Mouse (Mus musculus) fibroblast of lung, adult 2 months (primary cell): ENCODE measurements around the gene Vmn1r124.
"Not testable (repeated sequence)": the region's sequence is repeated elsewhere in the genome, so short reads cannot be mapped to it uniquely, and the experiment has no call there.

ENCODE experiments used
- DNase-seq: peaks from one replicate; pipeline ENCODE4 v3.0.0-alpha.2; 2011; ENCODE audit warnings: low read depth

The Vmn1r124 gene

DNA sequence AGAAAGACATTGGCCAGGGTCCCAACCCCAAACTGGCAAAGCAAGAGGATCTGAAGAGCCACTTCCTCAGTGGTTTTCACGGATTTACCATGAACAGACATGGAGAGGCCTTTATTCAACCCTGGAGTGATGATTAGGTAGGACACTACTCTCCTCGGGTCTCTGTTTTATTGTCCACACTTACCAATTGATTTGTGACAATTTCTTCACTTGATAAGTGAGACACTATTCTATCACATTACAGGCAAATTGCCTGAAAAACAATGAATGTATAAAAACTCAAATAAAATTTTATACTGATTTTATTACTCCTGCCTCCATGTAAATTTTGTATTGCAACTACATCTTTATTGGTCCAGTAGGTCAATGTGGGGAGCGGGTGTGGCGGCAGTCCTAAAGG, at the start of gene Vmn1r124:
Vmn1r124 (minus strand) TSS at position 101 of the 400 bp plus-strand sequence.
- DNase-seq: not testable (repeated sequence)

DNA sequence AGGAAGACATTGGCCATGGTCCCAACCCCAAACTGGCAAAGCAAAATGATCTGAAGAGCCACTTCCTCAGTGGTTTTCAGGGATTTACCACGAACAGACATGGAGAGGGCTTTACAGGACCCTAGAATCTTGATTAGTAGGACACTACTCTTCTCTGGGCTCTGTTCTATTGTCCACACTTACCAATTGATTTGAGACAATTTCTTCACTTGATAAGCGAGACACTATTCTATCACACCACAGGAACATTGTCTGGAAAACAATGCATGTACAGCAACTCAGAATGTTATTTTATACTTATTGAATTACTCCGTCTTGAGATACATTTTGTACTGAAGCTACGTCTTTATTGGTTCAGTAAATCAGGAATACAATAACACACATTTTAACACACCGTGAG, 41.0 kb upstream of the Vmn1r124 start, which contains the start of gene Vmn1r126:
Vmn1r126 (minus strand) TSS at position 101 of the 400 bp plus-strand sequence.
- not testable (repeated sequence) for DNase-seq

DNA sequence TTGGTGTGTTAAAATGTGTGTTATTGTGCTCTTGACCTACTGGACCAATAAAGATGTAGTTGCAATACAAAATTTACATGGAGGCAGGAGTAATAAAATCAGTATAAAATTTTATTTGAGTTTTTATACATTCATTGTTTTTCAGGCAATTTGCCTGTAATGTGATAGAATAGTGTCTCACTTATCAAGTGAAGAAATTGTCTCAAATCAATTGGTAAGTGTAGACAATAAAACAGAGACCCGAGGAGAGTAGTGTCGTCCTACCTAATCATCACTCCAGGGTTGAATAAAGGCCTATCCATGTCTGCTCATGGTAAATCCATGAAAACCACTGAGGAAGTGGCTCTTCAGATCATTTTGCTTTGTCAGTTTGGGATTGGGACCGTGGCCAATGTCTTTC, 11.5 kb upstream of the Vmn1r124 start, which contains the start of gene Vmn1r125:
Vmn1r125 (plus strand) TSS at position 301 of the 400 bp plus-strand sequence.
- DNase-seq: not testable (repeated sequence)
